Mouse (Mus musculus) embryo, embryonic 10.5 days (tissue): Measurements from ENCODE around the gene Elob.

Experiments
- DNase-seq: peaks from one replicate; pipeline ENCODE4 v3.0.0-alpha.2; 2015; ENCODE audit warnings: low spot score

Elob gene

GRCm38 (mm10) chr17:23829064-23829619 is at the start of gene Elob:
TSS of gene Elob (minus strand) at chr17:23829136.
- peak; percentile 93 for DNase-seq

GRCm38 (mm10) chr17:23877166-23877565 is 48.2 kb upstream of the Elob start:
- DNase-seq = no peak

- no peak for DNase-seq
Observed at GRCm38 (mm10) chr17:23876741-23877140, 47.8 kb upstream of the Elob start.

- peak; percentile 79 for DNase-seq
Observed at GRCm38 (mm10) chr17:23873884-23874856, 45.2 kb upstream of the Elob start.

GRCm38 (mm10) chr17:23868513-23868912 is 39.6 kb upstream of the Elob start:
- DNase-seq = no peak

GRCm38 (mm10) chr17:23867756-23868155 is 38.8 kb upstream of the Elob start, which contains the start of gene Prss21:
TSS of gene Prss21 (plus strand) at chr17:23868056.
- no peak for DNase-seq

GRCm38 (mm10) chr17:23862926-23863325 is 34.0 kb upstream of the Elob start:
- DNase-seq = no peak

GRCm38 (mm10) chr17:23857913-23858312 is 29.0 kb upstream of the Elob start:
- no peak for DNase-seq

- DNase-seq = no peak
Observed at GRCm38 (mm10) chr17:23857193-23857592, 28.3 kb upstream of the Elob start.

GRCm38 (mm10) chr17:23854229-23854765 is 25.4 kb upstream of the Elob start:
- DNase-seq = no peak

- peak; percentile 69 for DNase-seq
Observed at GRCm38 (mm10) chr17:23853292-23853691, 24.4 kb upstream of the Elob start.

- DNase-seq = peak; percentile 90
Observed at GRCm38 (mm10) chr17:23850853-23851749, 22.2 kb upstream of the Elob start.

- DNase-seq = no peak
Observed at GRCm38 (mm10) chr17:23850028-23850427, 21.1 kb upstream of the Elob start.

GRCm38 (mm10) chr17:23843812-23844273 is 14.9 kb upstream of the Elob start, which contains the start of the genes Prss32 and Prss41:
TSS of gene Prss32 (plus strand) at chr17:23843855.
TSS of gene Prss41 (minus strand) at chr17:23844172.
- DNase-seq = peak; percentile 75

GRCm38 (mm10) chr17:23843141-23843811 is 14.3 kb upstream of the Elob start:
- no peak for DNase-seq

- peak; percentile 88 for DNase-seq
Observed at GRCm38 (mm10) chr17:23841145-23841544, 12.2 kb upstream of the Elob start.

GRCm38 (mm10) chr17:23836006-23836575 is 7.2 kb upstream of the Elob start, which contains the start of gene Prss33:
TSS of gene Prss33 (minus strand) at chr17:23836056.
- no peak for DNase-seq

- no peak for DNase-seq
Observed at GRCm38 (mm10) chr17:23831201-23831600, 2.3 kb upstream of the Elob start.

- peak; percentile 64 for DNase-seq
Observed at GRCm38 (mm10) chr17:23828271-23829001, 500 bp downstream of the Elob start.

- DNase-seq = no peak
Observed at GRCm38 (mm10) chr17:23825591-23825990, 3.3 kb downstream of the Elob start.
